Mouse (Mus musculus) liver, adult 10 weeks (tissue): ENCODE measurements around the gene Olfr605. TPM values are rescaled to one million over a fixed set of nuclear protein-coding genes. Genes with fewer than 3 reads are reported as not detected.

ENCODE experiments used
- polyA plus RNA-seq: library from polyadenylated mRNA; stranded (reverse); fragments of 350-450 nt; fragmentation: Illumina TruSeq; extraction: RNeasy Lipid Tissue Mini Kit (QIAGEN cat#74804); gene quantifications from one replicate; pipeline ENCODE4 v1.2.3, GENCODE M21; 2014; ENCODE audit warnings: low read depth, low replicate concordance

Gene Olfr605
- not detected for polyA plus RNA-seq

DNA sequence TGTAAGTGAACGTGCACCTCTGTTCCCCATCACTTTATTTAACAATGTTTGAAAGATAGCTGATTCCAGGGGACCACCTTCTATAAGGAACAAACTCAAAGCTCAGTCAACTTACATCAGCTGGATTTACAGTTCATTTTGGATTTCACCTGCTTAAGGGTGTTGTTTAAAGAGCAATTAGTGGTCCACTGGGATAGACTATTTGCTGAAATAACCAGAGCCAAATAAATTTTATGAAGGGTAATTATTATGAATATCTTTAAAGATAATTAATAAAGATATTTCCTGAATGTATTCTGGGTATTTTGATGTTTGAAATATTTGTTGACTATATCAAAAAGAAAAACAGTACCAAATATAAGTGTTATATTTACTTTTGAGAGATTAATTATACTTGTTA lies at the start of gene Olfr605:
TSS of gene Olfr605 (minus strand) at position 101 of the 400 bp plus-strand sequence.

DNA sequence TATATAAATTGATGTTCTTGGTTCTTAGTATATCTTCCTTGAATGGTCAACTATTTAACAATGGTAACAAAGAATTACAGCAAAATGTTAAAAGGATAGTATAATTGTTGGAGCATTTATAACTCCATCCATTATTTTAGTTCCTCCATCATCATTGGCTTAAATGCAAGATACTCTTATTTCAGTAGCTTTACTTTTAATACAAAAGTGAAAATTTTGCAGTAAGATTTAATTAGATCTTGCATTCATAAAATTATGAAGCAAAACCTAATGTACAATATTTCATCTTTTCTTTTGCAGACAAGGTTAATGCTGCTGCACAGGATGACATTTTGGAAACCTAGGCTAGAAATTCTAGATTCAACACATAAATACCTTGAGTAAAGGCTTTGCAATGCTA lies 24.3 kb upstream of the Olfr605 start, which contains the start of gene Olfr608:
TSS of gene Olfr608 (plus strand) at position 301 of the 400 bp plus-strand sequence.

GRCm38 (mm10) chr7:103448746-103449145 lies 3.5 kb upstream of the Olfr605 start, which contains the start of gene Olfr606:
TSS of gene Olfr606 (plus strand) at chr7:103449046.

DNA sequence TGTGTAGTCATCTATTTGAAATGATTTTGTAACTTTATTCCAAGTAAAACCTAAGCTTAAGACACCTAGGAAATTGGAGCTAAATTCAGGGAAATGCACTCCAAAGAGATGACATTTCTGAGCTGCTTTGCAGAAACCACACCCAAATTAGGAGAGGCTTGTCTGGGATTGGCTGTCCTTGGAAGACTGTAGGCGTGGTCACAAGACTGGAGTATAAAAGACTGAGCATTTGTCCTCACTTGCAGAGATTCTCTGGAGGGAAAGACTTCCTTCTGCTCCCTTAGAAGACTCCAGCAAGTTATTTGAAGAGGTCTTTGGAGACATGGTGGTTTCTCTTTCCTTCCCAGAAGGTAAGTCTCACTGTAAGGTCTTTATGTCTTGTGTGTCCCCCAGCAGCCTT lies 30.5 kb downstream of the Olfr605 start, which contains the start of gene Usp17lc:
TSS of gene Usp17lc (plus strand) at position 301 of the 400 bp plus-strand sequence.

Other genes starting within 250 kb of the Olfr605 start
- gene Olfr593, start 233.6 kb downstream of the Olfr605 start, polyA plus RNA-seq: not detected
- not detected for gene Olfr594, start 228.4 kb downstream of the Olfr605 start, polyA plus RNA-seq
- gene Usp17ld, start 192.9 kb downstream of the Olfr605 start, polyA plus RNA-seq: not detected
- gene Olfr596, start 139.8 kb downstream of the Olfr605 start, polyA plus RNA-seq: not detected
- gene Olfr597, start 129.1 kb downstream of the Olfr605 start, polyA plus RNA-seq: not detected
- gene Olfr598, start 121.9 kb downstream of the Olfr605 start, polyA plus RNA-seq: not detected
- not detected for gene Olfr599, start 109.5 kb downstream of the Olfr605 start, polyA plus RNA-seq
- not detected for gene Olfr600, start 95.8 kb downstream of the Olfr605 start, polyA plus RNA-seq
- gene Olfr601, start 82.8 kb downstream of the Olfr605 start, polyA plus RNA-seq: not detected
- not detected for gene Olfr603, start 59.3 kb downstream of the Olfr605 start, polyA plus RNA-seq
- gene Usp17lc, start 30.4 kb downstream of the Olfr605 start, polyA plus RNA-seq: not detected
- not detected for gene Olfr606, start 3.6 kb upstream of the Olfr605 start, polyA plus RNA-seq
- not detected for gene Olfr607, start 18.7 kb upstream of the Olfr605 start, polyA plus RNA-seq
- not detected for gene Olfr608, start 24.4 kb upstream of the Olfr605 start, polyA plus RNA-seq
- not detected for gene Olfr609, start 52.6 kb upstream of the Olfr605 start, polyA plus RNA-seq
- gene Olfr610, start 66.7 kb upstream of the Olfr605 start, polyA plus RNA-seq: not detected
- not detected for gene Olfr611, start 75.4 kb upstream of the Olfr605 start, polyA plus RNA-seq
- not detected for gene Olfr612, start 97.3 kb upstream of the Olfr605 start, polyA plus RNA-seq
- gene Olfr613, start 102.6 kb upstream of the Olfr605 start, polyA plus RNA-seq: not detected
- gene Olfr615, start 110.6 kb upstream of the Olfr605 start, polyA plus RNA-seq: not detected
- gene Olfr616, start 123.7 kb upstream of the Olfr605 start, polyA plus RNA-seq: not detected
- not detected for gene Olfr617, start 127.6 kb upstream of the Olfr605 start, polyA plus RNA-seq
- gene Olfr618, start 144.7 kb upstream of the Olfr605 start, polyA plus RNA-seq: not detected
- not detected for gene Olfr619, start 155.1 kb upstream of the Olfr605 start, polyA plus RNA-seq
- gene Olfr620, start 167.1 kb upstream of the Olfr605 start, polyA plus RNA-seq: not detected
- gene Olfr622, start 197.3 kb upstream of the Olfr605 start, polyA plus RNA-seq: not detected
- not detected for gene Olfr623, start 218.3 kb upstream of the Olfr605 start, polyA plus RNA-seq
- 0.13 TPM for gene Olfr624, start 225.8 kb upstream of the Olfr605 start, polyA plus RNA-seq
- not detected for gene Olfr625-ps1, start 237.3 kb upstream of the Olfr605 start, polyA plus RNA-seq